Mouse (Mus musculus) mature B cell (primary cell): ENCODE data around the gene Rab34.

Experiments used
- in situ Hi-C: fragments of 300-500 bp; cut with MboI; formaldehyde crosslinking; loops from 2 replicates; pipeline ENCODE4 v1.14.3; 2019

Rab34 gene

DNA sequence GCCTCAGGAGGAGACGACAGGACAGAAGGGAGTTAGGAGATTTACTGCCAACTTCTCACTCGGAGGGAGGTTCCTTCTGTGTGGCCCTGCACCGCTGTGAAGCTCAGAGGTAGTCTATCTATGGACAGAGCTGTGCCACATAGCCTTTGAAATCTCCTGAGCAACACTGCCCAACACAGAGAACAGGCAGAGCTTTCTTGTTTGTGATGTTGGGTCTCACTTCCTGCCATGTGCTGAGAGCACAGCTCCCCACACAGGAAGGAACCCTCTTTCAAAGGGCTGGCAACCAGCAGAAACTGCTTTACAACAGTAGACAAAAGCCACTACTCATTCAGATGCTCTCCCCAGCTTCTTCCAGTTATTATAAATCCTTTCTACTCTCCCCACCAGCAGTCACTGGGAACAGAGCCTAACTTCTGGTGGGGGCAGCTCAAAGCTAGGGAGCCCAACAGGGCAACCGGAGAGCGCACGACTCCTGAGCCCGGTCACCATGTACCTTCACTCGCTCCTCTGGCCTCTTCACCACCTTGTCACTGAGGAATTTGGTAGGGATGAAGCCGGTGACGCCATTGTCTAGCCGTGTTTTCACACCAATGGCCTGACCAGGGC, 27.6 kb downstream of the Rab34 start:
- in situ Hi-C loops: no loop called here

GRCm38 (mm10) chr11:78223586-78223985, 35.4 kb downstream of the Rab34 start:
- in situ Hi-C loops: no loop called here

DNA sequence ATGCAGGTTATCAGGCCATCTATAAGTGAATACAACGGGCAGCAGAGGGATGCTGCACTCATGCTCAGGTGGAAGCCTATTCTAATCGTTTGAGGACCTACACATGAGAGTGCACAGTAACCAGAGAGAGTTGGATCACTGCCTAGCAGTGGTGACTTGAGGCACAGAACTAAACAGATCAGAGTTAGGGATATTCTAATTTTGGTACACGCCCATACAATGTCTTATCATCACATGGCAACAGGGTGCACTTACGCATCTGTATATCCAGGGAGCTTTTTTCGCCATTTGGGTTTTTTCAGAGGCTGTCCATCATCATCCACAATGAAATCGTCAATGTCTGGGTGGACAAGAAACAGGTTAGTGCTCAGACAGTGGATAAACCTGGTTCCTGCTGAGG, 43.3 kb downstream of the Rab34 start:
- in situ Hi-C loops: no loop called here

DNA sequence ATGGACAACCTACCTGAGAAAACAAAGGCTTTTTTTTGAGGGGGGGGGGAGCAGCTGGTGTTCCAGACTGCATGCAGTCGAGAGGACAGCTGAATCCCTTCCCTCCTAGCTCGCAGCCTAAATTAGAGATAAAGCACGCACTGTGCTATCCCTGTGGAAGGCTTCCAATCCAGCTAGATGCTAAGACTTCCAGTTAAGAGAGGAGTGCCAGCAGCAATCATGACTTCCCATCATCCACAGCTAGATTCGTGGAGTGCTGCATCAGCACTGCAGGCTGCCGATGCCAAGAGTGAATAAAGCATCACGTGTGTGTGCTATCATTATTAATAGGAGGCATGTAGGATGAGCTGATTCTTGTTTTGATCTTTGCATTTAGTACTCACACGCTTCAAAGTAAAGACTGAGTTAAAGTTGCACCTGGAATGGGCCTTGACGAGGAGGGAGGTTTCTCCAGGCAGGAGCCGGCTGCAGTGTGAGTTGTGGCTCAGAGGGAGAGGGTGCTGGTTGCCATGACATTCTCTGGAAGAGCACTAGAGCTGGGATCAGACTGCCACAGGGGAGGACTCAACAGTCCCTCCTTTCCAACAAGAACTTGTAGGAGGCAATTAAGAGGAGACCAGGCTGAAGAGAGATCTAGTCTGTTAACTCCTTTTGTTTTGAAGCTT, 52.1 kb downstream of the Rab34 start:
- in situ Hi-C loops: no loop called here
